Mouse (Mus musculus) embryonic facial prominence, embryonic 15.5 days (tissue): ENCODE data around the gene Enthd1. TPM values are rescaled to one million over a fixed set of nuclear protein-coding genes. Genes with fewer than 3 reads are reported as not detected.
"Not testable (repeated sequence)": the region's sequence is repeated elsewhere in the genome, so short reads cannot be mapped to it uniquely, and the experiment has no call there.

Experiments used
- ATAC-seq: fragments of 200-750 bp; cut with Nextera tagmentation; 2 replicates; pipeline ENCODE4 v1.8.0; 2017; ENCODE audit warnings: low read depth, moderate TSS enrichment; ENCODE audit not compliant: insufficient number of reproducible peaks, low FRiP score, low TSS enrichment
- H3K27ac ChIP-seq: fragments of 300-500 bp; sonication (generic); replicated peaks from 2 replicates; pipeline ENCODE4 v1.5.1; 2015; ENCODE audit warnings: mild to moderate bottlenecking, inconsistent platforms
- H3K27me3 ChIP-seq: fragments of 300-500 bp; sonication (generic); 2 replicates; pipeline ENCODE4 v1.6.1; 2015; ENCODE audit warnings: inconsistent platforms
- H3K36me3 ChIP-seq: fragments of 300-500 bp; sonication (generic); 2 replicates; pipeline ENCODE4 v1.6.1; 2015; ENCODE audit warnings: mild to moderate bottlenecking, inconsistent platforms
- H3K4me1 ChIP-seq: fragments of 300-500 bp; sonication (generic); 2 replicates; pipeline ENCODE4 v1.6.1; 2015; ENCODE audit warnings: inconsistent platforms
- H3K4me2 ChIP-seq: fragments of 300-500 bp; sonication (generic); replicated peaks from 2 replicates; pipeline ENCODE4 v1.6.1; 2015; ENCODE audit warnings: mild to moderate bottlenecking, inconsistent platforms
- H3K4me3 ChIP-seq: fragments of 300-500 bp; sonication (generic); replicated peaks from 2 replicates; pipeline ENCODE4 v1.5.1; 2015; ENCODE audit warnings: mild to moderate bottlenecking, inconsistent platforms
- H3K9ac ChIP-seq: fragments of 300-500 bp; sonication (generic); 2 replicates; pipeline ENCODE4 v1.6.1; 2015; ENCODE audit warnings: inconsistent platforms
- H3K9me3 ChIP-seq: fragments of 300-500 bp; sonication (generic); replicated peaks from 2 replicates; pipeline ENCODE4 v1.6.1; 2016; ENCODE audit warnings: inconsistent platforms
- WGBS: fragments of 180-500 bp; shearing (Covaris S2); methylation state at CpG from one replicate; pipeline ENCODE4 v1.1.7; 2015; 5-methylcytosine and 5-hydroxymethylcytosine counted together
- polyA plus RNA-seq: library from polyadenylated mRNA; unstranded; fragments of >200 nt; fragmentation: Nextera tagmentation; extraction: Ambion mirVana; gene quantifications from 2 replicates; pipeline ENCODE4 v1.2.1, GENCODE M21; 2015

Enthd1 gene
- polyA plus RNA-seq, 1 experiment from 2014 or later, result not detected

- no peaks in the 10 kb centered on the region for H3K4me1 ChIP-seq
- 83% methylated on average over 8 of the region's 8 CpGs for WGBS
- ATAC-seq, result no peak
- no peak overlapping the region for H3K27ac ChIP-seq
- H3K9ac ChIP-seq, result no peak overlapping the region
- no peak overlapping the region for H3K4me2 ChIP-seq
- H3K4me3 ChIP-seq, result no peak overlapping the region
- no peaks in the 10 kb centered on the region; the same call in 1 of the 2 replicates for H3K27me3 ChIP-seq
- no peaks in the 10 kb centered on the region for H3K36me3 ChIP-seq
- no peaks in the 10 kb centered on the region for H3K9me3 ChIP-seq
Measured at GRCm38 (mm10) chr15:80532281-80533072, 32.5 kb downstream of the Enthd1 start.

GRCm38 (mm10) chr15:80531026-80531425 lies 33.9 kb downstream of the Enthd1 start:
- H3K4me1 ChIP-seq, result no peaks in the 10 kb centered on the region
- no peaks in the 10 kb centered on the region for H3K36me3 ChIP-seq
- H3K9me3 ChIP-seq, result no peaks in the 10 kb centered on the region
- no peak for ATAC-seq
- no peaks in the 10 kb centered on the region; the same call in 1 of the 2 replicates for H3K27me3 ChIP-seq
- no peak overlapping the region for H3K9ac ChIP-seq
- H3K4me3 ChIP-seq, result no peak overlapping the region
- H3K27ac ChIP-seq, result no peak overlapping the region
- 82% methylated on average over 9 of the region's 9 CpGs for WGBS
- no peak overlapping the region for H3K4me2 ChIP-seq

- H3K27me3 ChIP-seq, result no peaks in the 10 kb centered on the region; the same call in 1 of the 2 replicates
- no peak overlapping the region for H3K9ac ChIP-seq
- ATAC-seq, result no peak
- H3K4me1 ChIP-seq, result no peaks in the 10 kb centered on the region
- H3K36me3 ChIP-seq, result no peaks in the 10 kb centered on the region
- no peaks in the 10 kb centered on the region for H3K9me3 ChIP-seq
- H3K4me2 ChIP-seq, result no peak overlapping the region
- H3K4me3 ChIP-seq, result no peak overlapping the region
- 40% methylated on average over 20 of the region's 20 CpGs for WGBS
- no peak overlapping the region for H3K27ac ChIP-seq
Measured at GRCm38 (mm10) chr15:80529955-80530869, 34.7 kb downstream of the Enthd1 start.

GRCm38 (mm10) chr15:80521661-80522388 lies 43.1 kb downstream of the Enthd1 start:
- no peak overlapping the region for H3K27ac ChIP-seq

GRCm38 (mm10) chr15:80519931-80520330 lies 45.0 kb downstream of the Enthd1 start:
- 89% methylated on average over 5 of the region's 5 CpGs for WGBS
- Histone ChIP-seq H3K4me1 (peaks cover 23% of the 10 kb centered on the region; the same call in 1 of the 2 replicates), H3K9ac (no peak overlapping the region), H3K36me3 (no peaks in the 10 kb centered on the region), H3K9me3 (no peaks in the 10 kb centered on the region), H3K4me3 (no peak overlapping the region), H3K27ac (no peak overlapping the region), H3K4me2 (no peak overlapping the region), H3K27me3 (no peaks in the 10 kb centered on the region)
- no peak for ATAC-seq

More at GRCm38 (mm10) chr15:80521661-80522388, 43.1 kb downstream of the Enthd1 start:
- no peak overlapping the region for H3K4me3 ChIP-seq
- peaks cover 21% of the 10 kb centered on the region; the same call in 1 of the 2 replicates for H3K4me1 ChIP-seq
- H3K36me3 ChIP-seq, result no peaks in the 10 kb centered on the region
- ATAC-seq, result no peak
- WGBS, result 26% methylated on average over 10 of the region's 10 CpGs
- H3K9me3 ChIP-seq, result no peaks in the 10 kb centered on the region
- no peak overlapping the region for H3K9ac ChIP-seq
- no peak overlapping the region for H3K4me2 ChIP-seq
- no peaks in the 10 kb centered on the region for H3K27me3 ChIP-seq

GRCm38 (mm10) chr15:80518567-80519223 lies 46.3 kb downstream of the Enthd1 start:
- Histone ChIP-seq H3K4me3 (no peak overlapping the region), H3K36me3 (no peaks in the 10 kb centered on the region), H3K27me3 (no peaks in the 10 kb centered on the region), H3K9ac (no peak overlapping the region), H3K4me2 (no peak overlapping the region), H3K27ac (no peak overlapping the region), H3K9me3 (no peaks in the 10 kb centered on the region), H3K4me1 (peaks cover 23% of the 10 kb centered on the region; the same call in 1 of the 2 replicates)
- 72% methylated on average over 12 of the region's 12 CpGs for WGBS
- ATAC-seq, result no peak

- ATAC-seq, result no peak
- Histone ChIP-seq H3K4me3 (no peak overlapping the region), H3K27me3 (no peaks in the 10 kb centered on the region), H3K4me2 (peak overlapping the region; percentile 15; the same call in 1 of the 2 replicates), H3K9ac (no peak overlapping the region), H3K36me3 (no peaks in the 10 kb centered on the region), H3K27ac (no peak overlapping the region), H3K9me3 (no peaks in the 10 kb centered on the region), H3K4me1 (peaks cover 23% of the 10 kb centered on the region; the same call in 1 of the 2 replicates)
- 12% methylated on average over 9 of the region's 9 CpGs for WGBS
Measured at GRCm38 (mm10) chr15:80517996-80518395, 47.0 kb downstream of the Enthd1 start.

- H3K4me3 ChIP-seq, result no peak overlapping the region
- ATAC-seq, result no peak
- peaks cover 16% of the 10 kb centered on the region; the same call in 1 of the 2 replicates for H3K4me1 ChIP-seq
- no peaks in the 10 kb centered on the region for H3K27me3 ChIP-seq
- no peaks in the 10 kb centered on the region for H3K9me3 ChIP-seq
- no peak overlapping the region for H3K27ac ChIP-seq
- 27% methylated on average over 3 of the region's 3 CpGs for WGBS
- H3K4me2 ChIP-seq, result no peak overlapping the region
- H3K9ac ChIP-seq, result no peak overlapping the region
- no peaks in the 10 kb centered on the region for H3K36me3 ChIP-seq
Measured at GRCm38 (mm10) chr15:80516525-80516924, 48.4 kb downstream of the Enthd1 start.

- peaks cover 10% of the 10 kb centered on the region; the same call in 1 of the 2 replicates for H3K4me1 ChIP-seq
- H3K27ac ChIP-seq, result no peak overlapping the region
- H3K36me3 ChIP-seq, result no peaks in the 10 kb centered on the region
- ATAC-seq, result no peak
- no peak overlapping the region for H3K4me3 ChIP-seq
- H3K9ac ChIP-seq, result no peak overlapping the region
- H3K4me2 ChIP-seq, result no peak overlapping the region
- H3K27me3 ChIP-seq, result no peaks in the 10 kb centered on the region
- WGBS, result 19% methylated on average over 4 of the region's 4 CpGs
- H3K9me3 ChIP-seq, result no peaks in the 10 kb centered on the region
Measured at GRCm38 (mm10) chr15:80505086-80505485, 59.9 kb downstream of the Enthd1 start.

- H3K27ac ChIP-seq, H3K4me2 ChIP-seq, ATAC-seq, H3K36me3 ChIP-seq, H3K9me3 ChIP-seq, H3K9ac ChIP-seq, H3K27me3 ChIP-seq, H3K4me3 ChIP-seq, H3K4me1 ChIP-seq: not testable (repeated sequence)
- 92% methylated on average over 4 of the region's 4 CpGs for WGBS
Measured at GRCm38 (mm10) chr15:80503155-80503554, 61.8 kb downstream of the Enthd1 start.
